Mouse (Mus musculus): ENCODE measurements at regions not wholly inside any gene's neighbourhood (a gene's known extent, or its start where the extent isn't known, plus 50 kb on each side); places are given as distances from the start of the nearest gene placed in this dataset.

DNA sequence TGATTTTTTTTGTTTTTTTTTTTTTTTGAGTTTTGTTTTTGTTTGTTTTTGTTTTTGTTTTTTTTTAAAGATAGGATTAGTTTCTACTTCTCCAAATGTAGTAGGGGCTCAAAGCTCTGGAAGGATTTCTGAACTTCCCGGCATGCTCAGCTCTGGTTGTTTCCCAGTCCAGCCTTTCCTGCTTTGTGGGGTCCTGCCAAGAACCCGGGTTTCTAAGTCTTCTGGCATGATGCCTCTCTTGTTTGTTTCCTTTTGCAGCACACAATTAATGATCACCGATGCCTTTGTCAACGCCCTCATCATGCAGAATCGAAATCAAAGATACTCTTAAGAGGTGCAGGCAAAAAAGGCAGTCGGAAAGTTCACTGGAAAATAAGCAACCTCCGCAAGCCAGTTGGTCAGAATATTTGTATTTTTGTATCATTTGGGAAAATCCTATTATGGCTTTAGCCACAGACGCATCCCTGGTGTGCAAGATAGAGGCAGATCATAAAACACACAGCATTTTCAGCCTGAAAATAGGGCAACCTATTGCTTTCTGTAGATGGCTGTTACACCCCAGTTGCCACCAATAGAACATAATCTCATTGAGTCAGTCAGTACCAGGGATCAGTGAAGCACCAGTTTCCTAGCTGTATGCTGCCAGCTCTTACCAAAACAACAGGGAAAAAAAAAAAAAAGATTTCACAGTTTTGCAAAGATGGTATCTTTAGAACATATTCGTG lies 526.6 kb downstream of the Ofcc1 start:
- 77% methylated on average over 9 of the region's 9 CpGs for WGBS
- no peak overlapping the region for H3K9ac ChIP-seq (replicated peaks; ENCODE audit: low read length)
- H3K4me1 ChIP-seq (ENCODE audit: insufficient read depth, low read length) = no peaks in the 10 kb centered on the region
- no peaks in the 10 kb centered on the region for H3K36me3 ChIP-seq (ENCODE audit: insufficient read depth, low read length)
- no peak overlapping the region for H3K27ac ChIP-seq (ENCODE audit: low read length)
- H3K9me3 ChIP-seq (ENCODE audit: low read length) = no peaks in the 10 kb centered on the region
- no peaks in the 10 kb centered on the region for H3K27me3 ChIP-seq (ENCODE audit: insufficient read depth, low read length)
- ATAC-seq (ENCODE audit: low FRiP score, low TSS enrichment) = no peak
- no peak overlapping the region for H3K4me3 ChIP-seq (ENCODE audit: low read length)
- no peak overlapping the region for H3K4me2 ChIP-seq (replicated peaks; ENCODE audit: low read depth, low read length)

GRCm38 (mm10) chr13:39823965-39824555 lies 537.2 kb downstream of the Ofcc1 start:
- Histone ChIP-seq H3K9ac (replicated peaks; ENCODE audit: low read length) (peak overlapping the region; percentile 47), H3K9me3 (ENCODE audit: low read length) (no peaks in the 10 kb centered on the region), H3K27ac (ENCODE audit: low read length) (no peak overlapping the region), H3K4me1 (ENCODE audit: insufficient read depth, low read length) (peaks cover 11% of the 10 kb centered on the region), H3K36me3 (ENCODE audit: insufficient read depth, low read length) (no peaks in the 10 kb centered on the region), H3K27me3 (ENCODE audit: insufficient read depth, low read length) (no peaks in the 10 kb centered on the region; the same call in 1 of the 2 replicates), H3K4me3 (ENCODE audit: low read length) (peak overlapping the region; percentile 40), H3K4me2 (replicated peaks; ENCODE audit: low read depth, low read length) (peak overlapping the region; percentile 72)
- WGBS = 4% methylated on average over 20 of the region's 20 CpGs
- peak; percentile 27; the same call in 1 of the 2 replicates for ATAC-seq (ENCODE audit: low FRiP score, low TSS enrichment)

- Histone ChIP-seq H3K4me2 (replicated peaks; ENCODE audit: low read depth, low read length) (peak overlapping the region; percentile 72), H3K27me3 (ENCODE audit: insufficient read depth, low read length) (no peaks in the 10 kb centered on the region; the same call in 1 of the 2 replicates), H3K4me3 (ENCODE audit: low read length) (peak overlapping the region; percentile 40), H3K4me1 (ENCODE audit: insufficient read depth, low read length) (peaks cover 11% of the 10 kb centered on the region), H3K9me3 (ENCODE audit: low read length) (no peaks in the 10 kb centered on the region), H3K36me3 (ENCODE audit: insufficient read depth, low read length) (no peaks in the 10 kb centered on the region), H3K27ac (ENCODE audit: low read length) (no peak overlapping the region), H3K9ac (replicated peaks; ENCODE audit: low read length) (no peak overlapping the region)
- ATAC-seq (ENCODE audit: low FRiP score, low TSS enrichment) = no peak
- 22% methylated on average over 15 of the region's 15 CpGs for WGBS
Measured at GRCm38 (mm10) chr13:39823346-39823954, 537.8 kb downstream of the Ofcc1 start.

DNA sequence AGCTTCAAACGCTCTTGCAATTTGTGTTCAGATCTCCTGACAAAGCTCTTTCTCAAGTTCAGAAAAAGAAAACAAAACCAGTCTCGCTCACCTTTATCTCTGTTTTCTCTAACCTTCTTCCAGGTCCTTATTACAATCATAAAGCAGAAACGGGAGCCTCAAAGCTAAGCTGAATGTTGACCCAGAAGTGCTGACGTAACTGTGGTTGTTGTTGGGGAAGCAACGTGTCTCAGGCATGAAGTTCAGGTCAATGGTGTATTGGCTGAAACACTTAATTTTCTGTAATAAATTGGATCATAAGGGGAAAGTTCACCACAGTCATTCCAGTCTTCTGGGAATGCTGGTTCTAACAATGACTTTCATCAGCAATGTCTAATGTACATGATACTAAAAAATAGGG lies 586.7 kb downstream of the Ofcc1 start:
- no peaks in the 10 kb centered on the region for H3K9me3 ChIP-seq (ENCODE audit: low read length)
- no peaks in the 10 kb centered on the region for H3K4me1 ChIP-seq (ENCODE audit: insufficient read depth, low read length)
- 58% methylated on average over 5 of the region's 5 CpGs for WGBS
- H3K27ac ChIP-seq (ENCODE audit: low read length) = no peak overlapping the region
- H3K36me3 ChIP-seq (ENCODE audit: insufficient read depth, low read length) = no peaks in the 10 kb centered on the region
- H3K4me2 ChIP-seq (replicated peaks; ENCODE audit: low read depth, low read length) = no peak overlapping the region
- H3K27me3 ChIP-seq (ENCODE audit: insufficient read depth, low read length) = no peaks in the 10 kb centered on the region
- ATAC-seq (ENCODE audit: low FRiP score, low TSS enrichment) = no peak
- H3K9ac ChIP-seq (replicated peaks; ENCODE audit: low read length) = no peak overlapping the region
- H3K4me3 ChIP-seq (ENCODE audit: low read length) = no peak overlapping the region

- H3K4me2 ChIP-seq (replicated peaks; ENCODE audit: low read depth, low read length) = no peak overlapping the region
- H3K4me1 ChIP-seq (ENCODE audit: insufficient read depth, low read length) = no peaks in the 10 kb centered on the region
- 65% methylated on average over 8 of the region's 8 CpGs for WGBS
- no peak overlapping the region for H3K4me3 ChIP-seq (ENCODE audit: low read length)
- no peak overlapping the region for H3K27ac ChIP-seq (ENCODE audit: low read length)
- H3K9me3 ChIP-seq (ENCODE audit: low read length) = no peaks in the 10 kb centered on the region
- H3K27me3 ChIP-seq (ENCODE audit: insufficient read depth, low read length) = no peaks in the 10 kb centered on the region
- H3K36me3 ChIP-seq (ENCODE audit: insufficient read depth, low read length) = no peaks in the 10 kb centered on the region
- H3K9ac ChIP-seq (replicated peaks; ENCODE audit: low read length) = no peak overlapping the region
- no peak for ATAC-seq (ENCODE audit: low FRiP score, low TSS enrichment)
Measured at GRCm38 (mm10) chr13:39774111-39774510, 587.1 kb downstream of the Ofcc1 start.

GRCm38 (mm10) chr13:39769228-39769627 lies 592.0 kb downstream of the Ofcc1 start:
- ATAC-seq (ENCODE audit: low FRiP score, low TSS enrichment) = no peak

DNA sequence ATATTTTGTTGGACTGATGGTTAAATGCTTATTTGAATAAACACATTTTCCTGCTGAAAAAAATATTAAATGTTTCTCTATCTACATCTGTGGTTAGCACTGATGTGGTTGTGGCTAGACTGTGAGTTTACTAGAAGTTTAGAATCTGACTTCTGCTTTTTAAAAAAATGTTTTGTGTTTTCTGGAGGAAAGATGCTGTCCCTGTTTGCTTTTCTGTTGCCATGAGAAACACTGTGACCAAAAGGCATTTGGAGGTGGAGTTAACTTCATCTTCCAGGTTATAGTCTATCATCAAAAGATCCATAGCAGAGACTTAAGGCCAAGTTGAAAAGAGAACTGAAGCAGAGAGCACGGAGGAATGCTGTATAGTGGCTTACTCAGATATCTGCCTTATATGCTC lies 594.4 kb downstream of the Ofcc1 start:
- no peaks in the 10 kb centered on the region for H3K9me3 ChIP-seq (ENCODE audit: low read length)
- no peaks in the 10 kb centered on the region for H3K36me3 ChIP-seq (ENCODE audit: insufficient read depth, low read length)
- H3K4me1 ChIP-seq (ENCODE audit: insufficient read depth, low read length) = no peaks in the 10 kb centered on the region
- no peaks in the 10 kb centered on the region for H3K27me3 ChIP-seq (ENCODE audit: insufficient read depth, low read length)
- H3K4me2 ChIP-seq (replicated peaks; ENCODE audit: low read depth, low read length) = no peak overlapping the region
- H3K9ac ChIP-seq (replicated peaks; ENCODE audit: low read length) = no peak overlapping the region
- 76% methylated on average over 1 of the region's 1 CpGs for WGBS
- no peak overlapping the region for H3K27ac ChIP-seq (ENCODE audit: low read length)
- no peak overlapping the region for H3K4me3 ChIP-seq (ENCODE audit: low read length)
- ATAC-seq (ENCODE audit: low FRiP score, low TSS enrichment) = no peak

More at GRCm38 (mm10) chr13:39769228-39769627, 592.0 kb downstream of the Ofcc1 start:
- Histone ChIP-seq H3K4me3 (ENCODE audit: low read length) (no peak overlapping the region), H3K4me2 (replicated peaks; ENCODE audit: low read depth, low read length) (no peak overlapping the region), H3K27me3 (ENCODE audit: insufficient read depth, low read length) (no peaks in the 10 kb centered on the region), H3K27ac (ENCODE audit: low read length) (no peak overlapping the region), H3K9ac (replicated peaks; ENCODE audit: low read length) (no peak overlapping the region), H3K9me3 (ENCODE audit: low read length) (no peaks in the 10 kb centered on the region), H3K4me1 (ENCODE audit: insufficient read depth, low read length) (no peaks in the 10 kb centered on the region), H3K36me3 (ENCODE audit: insufficient read depth, low read length) (no peaks in the 10 kb centered on the region)
- WGBS = 56% methylated on average over 4 of the region's 4 CpGs

Data from kidney, embryonic 16.5 days (tissue).